Mouse (Mus musculus) liver, embryonic 11.5 days (tissue): ENCODE results near the gene Tbxas1. TPM values are rescaled to one million over a fixed set of nuclear protein-coding genes. Genes with fewer than 3 reads are reported as not detected.

Experiments
- ATAC-seq: fragments of 200-750 bp; cut with Nextera tagmentation; replicated peaks from 2 replicates; pipeline ENCODE4 v1.8.0; 2017; ENCODE audit warnings: moderate number of reproducible peaks, mild to moderate bottlenecking, moderate TSS enrichment, moderate library complexity; ENCODE audit not compliant: low FRiP score
- DNase-seq: peaks from one replicate; pipeline ENCODE4 v3.0.0-alpha.2; 2017; ENCODE audit warnings: low spot score
- H3K27ac ChIP-seq: fragments of 300-500 bp; sonication (generic); 2 replicates; pipeline ENCODE4 v1.5.1; 2014; ENCODE audit warnings: mild to moderate bottlenecking, low read depth, low read length, control low read depth
- H3K27me3 ChIP-seq: fragments of 300-500 bp; sonication (generic); replicated peaks from 2 replicates; pipeline ENCODE4 v1.6.1; 2014; ENCODE audit warnings: low read length, mixed read lengths; ENCODE audit not compliant: control insufficient read depth, insufficient read depth
- H3K36me3 ChIP-seq: fragments of 300-500 bp; sonication (generic); 2 replicates; pipeline ENCODE4 v1.6.1; 2014; ENCODE audit warnings: mild to moderate bottlenecking, low read length, moderate library complexity, mixed read lengths; ENCODE audit not compliant: control insufficient read depth, insufficient read depth
- H3K4me1 ChIP-seq: fragments of 300-500 bp; sonication (generic); replicated peaks from 2 replicates; pipeline ENCODE4 v1.6.1; 2014; ENCODE audit warnings: low read length, mixed read lengths; ENCODE audit not compliant: control insufficient read depth, insufficient read depth
- H3K4me2 ChIP-seq: fragments of 300-500 bp; sonication (generic); 2 replicates; pipeline ENCODE4 v1.6.1; 2014; ENCODE audit warnings: mild to moderate bottlenecking, control low read depth, moderate library complexity
- H3K4me3 ChIP-seq: fragments of 300-500 bp; sonication (generic); 2 replicates; pipeline ENCODE4 v1.5.1; 2014; ENCODE audit warnings: low read depth, low read length, control low read depth
- H3K9ac ChIP-seq: fragments of 300-500 bp; sonication (generic); 2 replicates; pipeline ENCODE4 v1.6.1; 2014; ENCODE audit warnings: low read depth, low read length, control low read depth
- H3K9me3 ChIP-seq: fragments of 300-500 bp; sonication (generic); 2 replicates; pipeline ENCODE4 v1.6.1; 2016; ENCODE audit warnings: low read length, inconsistent platforms, mixed read lengths; ENCODE audit not compliant: control insufficient read depth
- WGBS: fragments of 180-500 bp; shearing (Covaris S2); extraction: QIAGEN DNeasy Blood & Tissue Kit; methylation state at CpG from one replicate; pipeline ENCODE4 v1.1.7; 2014; 5-methylcytosine and 5-hydroxymethylcytosine counted together
- polyA plus RNA-seq: library from polyadenylated mRNA; unstranded; fragments of >200 nt; fragmentation: Nextera tagmentation; extraction: Ambion mirVana; gene quantifications from 2 replicates; pipeline ENCODE4 v1.2.1, GENCODE M21; 2014

Gene Tbxas1
- polyA plus RNA-seq, 1 experiment from 2014 or later = 12.0 TPM

GRCm38 (mm10) chr6:38941016-38941415, 65.8 kb downstream of the Tbxas1 start:
- H3K4me2 ChIP-seq = no peak overlapping the region
- H3K36me3 ChIP-seq = no peaks in the 10 kb centered on the region
- DNase-seq (no peak), ATAC-seq (no peak)
- no peak overlapping the region for H3K27ac ChIP-seq
- H3K27me3 ChIP-seq = no peaks in the 10 kb centered on the region
- no peak overlapping the region for H3K4me3 ChIP-seq
- no peak overlapping the region for H3K9ac ChIP-seq
- H3K9me3 ChIP-seq = peaks cover 3% of the 10 kb centered on the region; the same call in 1 of the 2 replicates
- 85% methylated on average over 1 of the region's 1 CpGs for WGBS
- no peaks in the 10 kb centered on the region for H3K4me1 ChIP-seq

DNA sequence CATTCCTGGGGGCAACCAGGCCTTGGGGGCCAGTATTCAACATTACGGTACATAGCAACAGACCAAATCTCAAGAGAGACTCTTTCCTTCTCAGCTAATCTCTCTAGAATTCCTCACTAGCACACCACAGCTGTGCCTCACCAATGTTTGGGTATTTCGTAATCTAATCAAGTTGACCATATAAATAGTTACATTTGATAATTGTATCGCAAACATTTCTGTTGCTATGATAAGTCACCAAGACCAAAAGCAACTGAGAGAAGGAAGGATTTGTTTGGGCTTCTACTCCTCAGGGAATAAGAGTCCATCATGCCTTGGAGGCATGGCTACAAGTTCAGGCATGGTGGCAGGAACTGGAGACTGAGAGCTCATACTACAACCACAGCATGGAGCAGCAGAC, 67.6 kb downstream of the Tbxas1 start:
- ATAC-seq = no peak
- WGBS = 94% methylated on average over 3 of the region's 3 CpGs
- H3K4me3 ChIP-seq = no peak overlapping the region
- H3K27ac ChIP-seq = no peak overlapping the region
- H3K4me1 ChIP-seq = no peaks in the 10 kb centered on the region
- H3K4me2 ChIP-seq = no peak overlapping the region
- no peaks in the 10 kb centered on the region for H3K27me3 ChIP-seq
- no peak overlapping the region for H3K9ac ChIP-seq
- no peak for DNase-seq
- H3K36me3 ChIP-seq = no peaks in the 10 kb centered on the region
- peaks cover 3% of the 10 kb centered on the region; the same call in 1 of the 2 replicates for H3K9me3 ChIP-seq

- no peak overlapping the region for H3K4me3 ChIP-seq
- no peak for DNase-seq
Observed at GRCm38 (mm10) chr6:38944392-38944791, 69.2 kb downstream of the Tbxas1 start.

GRCm38 (mm10) chr6:38944826-38945225, 69.6 kb downstream of the Tbxas1 start:
- Histone ChIP-seq H3K27ac (no peak overlapping the region), H3K27me3 (no peaks in the 10 kb centered on the region), H3K36me3 (no peaks in the 10 kb centered on the region), H3K9ac (no peak overlapping the region), H3K9me3 (peaks cover 3% of the 10 kb centered on the region; the same call in 1 of the 2 replicates), H3K4me3 (no peak overlapping the region), H3K4me2 (no peak overlapping the region), H3K4me1 (peaks cover 6% of the 10 kb centered on the region)
- no peak for DNase-seq
- 80% methylated on average over 7 of the region's 7 CpGs for WGBS
- no peak for ATAC-seq

More at GRCm38 (mm10) chr6:38944392-38944791, 69.2 kb downstream of the Tbxas1 start:
- Histone ChIP-seq H3K27ac (no peak overlapping the region), H3K36me3 (no peaks in the 10 kb centered on the region), H3K4me2 (no peak overlapping the region), H3K9me3 (peaks cover 3% of the 10 kb centered on the region; the same call in 1 of the 2 replicates), H3K9ac (no peak overlapping the region), H3K4me1 (peaks cover 3% of the 10 kb centered on the region), H3K27me3 (no peaks in the 10 kb centered on the region)
- ATAC-seq = no peak
- 90% methylated on average over 8 of the region's 8 CpGs for WGBS

GRCm38 (mm10) chr6:38945681-38946080, 70.5 kb downstream of the Tbxas1 start:
- Histone ChIP-seq H3K4me2 (no peak overlapping the region), H3K27me3 (no peaks in the 10 kb centered on the region)
- no peak for ATAC-seq

GRCm38 (mm10) chr6:38947282-38947681, 72.1 kb downstream of the Tbxas1 start:
- H3K27ac ChIP-seq = no peak overlapping the region
- WGBS = 87% methylated on average over 4 of the region's 4 CpGs
- no peaks in the 10 kb centered on the region for H3K27me3 ChIP-seq

More at GRCm38 (mm10) chr6:38945681-38946080, 70.5 kb downstream of the Tbxas1 start:
- peaks cover 6% of the 10 kb centered on the region for H3K4me1 ChIP-seq
- peaks cover 3% of the 10 kb centered on the region; the same call in 1 of the 2 replicates for H3K9me3 ChIP-seq
- H3K27ac ChIP-seq = no peak overlapping the region
- H3K36me3 ChIP-seq = no peaks in the 10 kb centered on the region
- H3K9ac ChIP-seq = no peak overlapping the region
- no peak for DNase-seq
- 68% methylated on average over 3 of the region's 3 CpGs for WGBS
- no peak overlapping the region for H3K4me3 ChIP-seq

GRCm38 (mm10) chr6:38949683-38950161, 74.5 kb downstream of the Tbxas1 start:
- no peak overlapping the region for H3K4me2 ChIP-seq
- peak; percentile 66 for ATAC-seq
- H3K9me3 ChIP-seq = no peaks in the 10 kb centered on the region
- H3K36me3 ChIP-seq = no peaks in the 10 kb centered on the region
- H3K4me3 ChIP-seq = no peak overlapping the region
- WGBS = 26% methylated on average over 5 of the region's 5 CpGs
- DNase-seq = peak; percentile 44
- H3K4me1 ChIP-seq = peaks cover 11% of the 10 kb centered on the region
- no peaks in the 10 kb centered on the region for H3K27me3 ChIP-seq
- peak overlapping the region; percentile 4; the same call in 1 of the 2 replicates for H3K9ac ChIP-seq
- H3K27ac ChIP-seq = peak overlapping the region; percentile 66

More at GRCm38 (mm10) chr6:38947282-38947681, 72.1 kb downstream of the Tbxas1 start:
- no peak overlapping the region for H3K4me2 ChIP-seq
- H3K4me3 ChIP-seq = no peak overlapping the region
- H3K9ac ChIP-seq = no peak overlapping the region
- no peaks in the 10 kb centered on the region for H3K36me3 ChIP-seq
- no peak for ATAC-seq
- H3K4me1 ChIP-seq = peaks cover 11% of the 10 kb centered on the region
- H3K9me3 ChIP-seq = peaks cover 3% of the 10 kb centered on the region; the same call in 1 of the 2 replicates
- no peak for DNase-seq

DNA sequence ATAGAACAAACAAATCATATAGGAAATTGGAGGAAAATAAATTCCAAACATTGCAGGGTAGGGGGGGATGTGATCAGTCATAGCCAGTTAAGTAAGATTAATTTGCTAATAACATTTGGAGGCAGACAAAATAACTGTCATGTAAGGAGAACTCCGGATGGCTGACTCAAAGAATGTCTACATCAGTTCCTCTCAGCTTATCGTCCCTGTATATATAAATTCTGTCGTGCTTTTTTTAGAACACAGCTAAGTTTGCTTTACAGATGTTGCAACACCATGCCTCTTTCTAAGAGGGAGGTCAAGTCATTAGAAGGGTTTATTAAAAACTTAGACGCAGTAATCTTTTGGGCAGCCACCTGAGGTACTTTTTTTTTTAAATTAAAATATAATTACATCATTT, 75.1 kb downstream of the Tbxas1 start:
- Histone ChIP-seq H3K9me3 (no peaks in the 10 kb centered on the region), H3K9ac (no peak overlapping the region), H3K4me1 (peaks cover 11% of the 10 kb centered on the region), H3K4me2 (no peak overlapping the region), H3K27me3 (no peaks in the 10 kb centered on the region), H3K4me3 (no peak overlapping the region), H3K27ac (peak overlapping the region; percentile 66; the same call in 1 of the 2 replicates), H3K36me3 (no peaks in the 10 kb centered on the region)
- DNase-seq = no peak
- no peak for ATAC-seq
- 22% methylated on average over 4 of the region's 4 CpGs for WGBS

- Histone ChIP-seq H3K36me3 (no peaks in the 10 kb centered on the region), H3K27ac (peak overlapping the region; percentile 16; the same call in 1 of the 2 replicates), H3K9ac (no peak overlapping the region), H3K9me3 (no peaks in the 10 kb centered on the region), H3K4me1 (peaks cover 11% of the 10 kb centered on the region), H3K4me2 (no peak overlapping the region), H3K4me3 (no peak overlapping the region), H3K27me3 (no peaks in the 10 kb centered on the region)
- DNase-seq = no peak
- 64% methylated on average over 3 of the region's 3 CpGs for WGBS
- ATAC-seq = no peak
Observed at GRCm38 (mm10) chr6:38950838-38951237, 75.6 kb downstream of the Tbxas1 start.
